Mouse (Mus musculus) hindbrain, embryonic 10.5 days (tissue): ENCODE measurements at regions not wholly inside any gene's neighbourhood (a gene's known extent, or its start where the extent isn't known, plus 50 kb on each side); places are given as distances from the start of the nearest gene placed in this dataset.

ENCODE experiments used
- DNase-seq: peaks from one replicate; pipeline ENCODE4 v3.0.0-alpha.2; 2017; ENCODE audit warnings: low spot score
- H3K27ac ChIP-seq: fragments of 300-500 bp; sonication (generic); 2 replicates; pipeline ENCODE4 v1.5.1; 2016; ENCODE audit warnings: mild to moderate bottlenecking, moderate library complexity
- H3K27me3 ChIP-seq: fragments of 300-500 bp; sonication (generic); 2 replicates; pipeline ENCODE4 v1.6.1; 2016; ENCODE audit warnings: mild to moderate bottlenecking; ENCODE audit not compliant: poor library complexity, insufficient read depth, severe bottlenecking
- H3K36me3 ChIP-seq: fragments of 300-500 bp; sonication (generic); 2 replicates; pipeline ENCODE4 v1.6.1; 2016; ENCODE audit warnings: mild to moderate bottlenecking, moderate library complexity
- H3K4me1 ChIP-seq: fragments of 300-500 bp; sonication (generic); replicated peaks from 2 replicates; pipeline ENCODE4 v1.6.1; 2016; ENCODE audit warnings: mild to moderate bottlenecking
- H3K4me3 ChIP-seq: fragments of 300-500 bp; sonication (generic); 2 replicates; pipeline ENCODE4 v1.5.1; 2016; ENCODE audit warnings: mild to moderate bottlenecking, moderate library complexity
- H3K9me3 ChIP-seq: fragments of 300-500 bp; sonication (generic); 2 replicates; pipeline ENCODE4 v1.6.1; 2016; ENCODE audit warnings: mild to moderate bottlenecking, moderate library complexity
- WGBS: fragments of 180-500 bp; shearing (Covaris S2); methylation state at CpG from one replicate; pipeline ENCODE4 v1.1.7; 2016; 5-methylcytosine and 5-hydroxymethylcytosine counted together

GRCm38 (mm10) chr4:106040376-106040775 is 250.7 kb downstream of the Gm12728 start:
- no peaks in the 10 kb centered on the region for H3K36me3 ChIP-seq
- no peak for DNase-seq
- H3K27ac ChIP-seq: no peak overlapping the region; the same call in 1 of the 2 replicates
- H3K9me3 ChIP-seq: no peaks in the 10 kb centered on the region
- WGBS: 61% methylated on average over 7 of the region's 7 CpGs
- H3K4me3 ChIP-seq: no peak overlapping the region
- H3K4me1 ChIP-seq: peaks cover 3% of the 10 kb centered on the region; the same call in 1 of the 2 replicates
- H3K27me3 ChIP-seq: no peaks in the 10 kb centered on the region

GRCm38 (mm10) chr4:106042456-106042855 is 252.8 kb downstream of the Gm12728 start:
- no peak for DNase-seq
- Histone ChIP-seq H3K4me3 (no peak overlapping the region), H3K4me1 (peaks cover 3% of the 10 kb centered on the region; the same call in 1 of the 2 replicates), H3K27ac (no peak overlapping the region), H3K27me3 (no peaks in the 10 kb centered on the region), H3K36me3 (no peaks in the 10 kb centered on the region), H3K9me3 (no peaks in the 10 kb centered on the region)
- 72% methylated on average over 3 of the region's 3 CpGs for WGBS

GRCm38 (mm10) chr4:106043661-106044060 is 254.0 kb downstream of the Gm12728 start:
- Histone ChIP-seq H3K4me3 (no peak overlapping the region), H3K27me3 (no peaks in the 10 kb centered on the region), H3K4me1 (peaks cover 3% of the 10 kb centered on the region; the same call in 1 of the 2 replicates), H3K9me3 (no peaks in the 10 kb centered on the region), H3K27ac (no peak overlapping the region), H3K36me3 (no peaks in the 10 kb centered on the region)
- WGBS: 89% methylated on average over 9 of the region's 9 CpGs
- DNase-seq: no peak

- no peak overlapping the region for H3K27ac ChIP-seq
- H3K4me3 ChIP-seq: no peak overlapping the region
- no peaks in the 10 kb centered on the region for H3K9me3 ChIP-seq
- WGBS: 85% methylated on average over 8 of the region's 8 CpGs
- H3K27me3 ChIP-seq: no peaks in the 10 kb centered on the region
- no peaks in the 10 kb centered on the region for H3K36me3 ChIP-seq
- no peaks in the 10 kb centered on the region for H3K4me1 ChIP-seq
- DNase-seq: no peak
Measured at GRCm38 (mm10) chr4:106048053-106048452, 258.4 kb downstream of the Gm12728 start.

- no peaks in the 10 kb centered on the region for H3K36me3 ChIP-seq
- 82% methylated on average over 8 of the region's 8 CpGs for WGBS
- no peak overlapping the region for H3K27ac ChIP-seq
- H3K9me3 ChIP-seq: no peaks in the 10 kb centered on the region
- no peak overlapping the region for H3K4me3 ChIP-seq
- peaks cover 3% of the 10 kb centered on the region for H3K4me1 ChIP-seq
- no peaks in the 10 kb centered on the region for H3K27me3 ChIP-seq
- DNase-seq: no peak
Measured at GRCm38 (mm10) chr4:106048797-106049196, 259.1 kb downstream of the Gm12728 start.

- no peak for DNase-seq
- H3K36me3 ChIP-seq: no peaks in the 10 kb centered on the region
- peaks cover 5% of the 10 kb centered on the region; the same call in 1 of the 2 replicates for H3K27me3 ChIP-seq
- no peaks in the 10 kb centered on the region for H3K9me3 ChIP-seq
- H3K4me3 ChIP-seq: no peak overlapping the region
- H3K4me1 ChIP-seq: peaks cover 3% of the 10 kb centered on the region
- 94% methylated on average over 3 of the region's 3 CpGs for whole genome bisulfite sequencing
- H3K27ac ChIP-seq: no peak overlapping the region
Measured at GRCm38 (mm10) chr4:106049880-106050279, 260.2 kb downstream of the Gm12728 start.

- no peak overlapping the region for H3K4me3 ChIP-seq
- no peak overlapping the region for H3K27ac ChIP-seq
- no peak for DNase-seq
- H3K9me3 ChIP-seq: no peaks in the 10 kb centered on the region
- H3K36me3 ChIP-seq: no peaks in the 10 kb centered on the region
- 92% methylated on average over 3 of the region's 3 CpGs for WGBS
- peaks cover 5% of the 10 kb centered on the region; the same call in 1 of the 2 replicates for H3K27me3 ChIP-seq
- H3K4me1 ChIP-seq: peaks cover 3% of the 10 kb centered on the region
Measured at GRCm38 (mm10) chr4:106050297-106050696, 260.6 kb downstream of the Gm12728 start.

- peaks cover 3% of the 10 kb centered on the region for H3K4me1 ChIP-seq
- no peak for DNase-seq
- no peak overlapping the region for H3K4me3 ChIP-seq
- no peak overlapping the region for H3K27ac ChIP-seq
- 70% methylated on average over 9 of the region's 9 CpGs for WGBS
- H3K9me3 ChIP-seq: no peaks in the 10 kb centered on the region
- H3K36me3 ChIP-seq: no peaks in the 10 kb centered on the region
- H3K27me3 ChIP-seq: peaks cover 5% of the 10 kb centered on the region; the same call in 1 of the 2 replicates
Measured at GRCm38 (mm10) chr4:106053496-106053895, 262.5 kb upstream of the Usp24 start.

GRCm38 (mm10) chr4:106054324-106054723 is 261.7 kb upstream of the Usp24 start:
- 80% methylated on average over 7 of the region's 7 CpGs for WGBS
- no peak overlapping the region for H3K27ac ChIP-seq
- no peak for DNase-seq

GRCm38 (mm10) chr4:106062651-106063050 is 253.4 kb upstream of the Usp24 start:
- Histone ChIP-seq H3K4me1 (no peaks in the 10 kb centered on the region; the same call in 1 of the 2 replicates), H3K4me3 (no peak overlapping the region), H3K36me3 (no peaks in the 10 kb centered on the region), H3K27me3 (no peaks in the 10 kb centered on the region), H3K27ac (no peak overlapping the region), H3K9me3 (no peaks in the 10 kb centered on the region)
- whole genome bisulfite sequencing: 89% methylated on average over 12 of the region's 12 CpGs
- no peak for DNase-seq

More at GRCm38 (mm10) chr4:106054324-106054723, 261.7 kb upstream of the Usp24 start:
- H3K27me3 ChIP-seq: peaks cover 5% of the 10 kb centered on the region; the same call in 1 of the 2 replicates
- H3K4me1 ChIP-seq: peaks cover 3% of the 10 kb centered on the region
- H3K4me3 ChIP-seq: no peak overlapping the region
- no peaks in the 10 kb centered on the region for H3K36me3 ChIP-seq
- no peaks in the 10 kb centered on the region for H3K9me3 ChIP-seq

GRCm38 (mm10) chr4:106063851-106064382 is 252.1 kb upstream of the Usp24 start:
- Histone ChIP-seq H3K4me3 (no peak overlapping the region), H3K27ac (no peak overlapping the region), H3K27me3 (no peaks in the 10 kb centered on the region), H3K36me3 (no peaks in the 10 kb centered on the region), H3K9me3 (no peaks in the 10 kb centered on the region), H3K4me1 (no peaks in the 10 kb centered on the region; the same call in 1 of the 2 replicates)
- 71% methylated on average over 6 of the region's 6 CpGs for WGBS
- DNase-seq: no peak

GRCm38 (mm10) chr4:106067023-106067422 is 249.0 kb upstream of the Usp24 start:
- 87% methylated on average over 9 of the region's 9 CpGs for WGBS
- no peaks in the 10 kb centered on the region for H3K9me3 ChIP-seq

GRCm38 (mm10) chr4:106083546-106083945 is 232.5 kb upstream of the Usp24 start:
- DNase-seq: no peak
- Histone ChIP-seq H3K4me1 (no peaks in the 10 kb centered on the region), H3K27ac (no peak overlapping the region)

More at GRCm38 (mm10) chr4:106067023-106067422, 249.0 kb upstream of the Usp24 start:
- no peak for DNase-seq
- Histone ChIP-seq H3K27ac (no peak overlapping the region), H3K4me3 (no peak overlapping the region), H3K4me1 (no peaks in the 10 kb centered on the region; the same call in 1 of the 2 replicates), H3K27me3 (no peaks in the 10 kb centered on the region), H3K36me3 (no peaks in the 10 kb centered on the region)

More at GRCm38 (mm10) chr4:106083546-106083945, 232.5 kb upstream of the Usp24 start:
- Histone ChIP-seq H3K27me3 (no peaks in the 10 kb centered on the region), H3K36me3 (no peaks in the 10 kb centered on the region), H3K4me3 (no peak overlapping the region), H3K9me3 (no peaks in the 10 kb centered on the region)
